In the genomic region with DNA sequence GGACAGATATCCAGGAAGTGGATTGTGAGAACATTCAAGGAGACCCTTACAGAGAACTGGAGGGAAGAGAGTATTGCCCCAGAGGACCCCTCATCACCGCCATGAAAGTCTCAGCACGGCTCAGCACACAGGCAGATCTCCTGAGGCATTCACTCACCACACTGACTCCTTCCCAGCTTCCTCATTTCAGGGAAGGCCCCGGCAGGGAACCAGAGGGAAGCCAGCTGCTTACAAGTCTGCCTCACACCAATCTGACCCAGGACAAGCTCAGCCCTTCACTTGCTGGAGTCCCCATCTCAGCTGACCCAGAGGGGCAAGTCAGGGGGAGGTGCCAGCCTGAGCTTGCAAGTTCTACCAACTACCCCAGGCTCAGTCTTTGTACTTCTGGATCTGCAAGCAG, we compare ENCODE assay signal across 27 mouse cellular contexts. TPM values are rescaled to one million over a fixed set of nuclear protein-coding genes. Genes with fewer than 3 reads are reported as not detected.
DNase-seq lines count a peak whose midpoint lies in the region; ATAC-seq and TF ChIP-seq lines count a peak whose summit lies in the region.
"Had no signal": no experiment of that assay in that cellular context is flagged by ENCODE, and none has a peak within 500 bp of the region (broad histone marks: within the 10 kb centered on the region; RNA-seq: fewer than 3 reads in every experiment).

No protein-coding gene starts in this region.

- H3K4me2 ChIP-seq in lung, embryonic 16.5 days (ENCODE audit: low read depth, low read length), result no peak overlapping the region
- no peak overlapping the region for H3K4me2 ChIP-seq in stomach, embryonic 16.5 days (ENCODE audit: low read depth, low read length)
- no peak overlapping the region for H3K4me2 ChIP-seq in stomach, postnatal 0 days (replicated peaks; ENCODE audit: low read depth)
- H3K4me2 ChIP-seq in hindbrain, postnatal 0 days (ENCODE audit: low read depth, low read length), result no peak overlapping the region
- H3K4me2 ChIP-seq: heart, embryonic 11.5 days; hindbrain, embryonic 15.5 days; limb, embryonic 13.5 days; liver, embryonic 12.5 days; midbrain, embryonic 12.5 days had no signal

- H3K4me3 ChIP-seq in lung, embryonic 16.5 days (ENCODE audit: low read length), result no peak overlapping the region
- H3K4me3 ChIP-seq in stomach, embryonic 16.5 days (replicated peaks; ENCODE audit: low read length), result no peak overlapping the region
- no peak overlapping the region for H3K4me3 ChIP-seq in stomach, postnatal 0 days (ENCODE audit: low read depth, low read length)
- no peak overlapping the region for H3K4me3 ChIP-seq in hindbrain, postnatal 0 days (ENCODE audit: low read length)
- H3K4me3 ChIP-seq: hindbrain, embryonic 15.5 days; layer of hippocampus, adult 2 months; limb, embryonic 13.5 days; liver, embryonic 12.5 days; midbrain, embryonic 12.5 days had no signal

- DNase-seq in lung, adult 18-20 months, result no peak
- no peak for DNase-seq in stomach, postnatal 0 days (ENCODE audit: low spot score)
- DNase-seq in heart, postnatal 4 days, result no peak
- DNase-seq in hindbrain, postnatal 0 days (ENCODE audit: low spot score), result no peak
- DNase-seq: adrenal gland, postnatal 36 days; cerebellum, adult 8-10 months; cerebellum, postnatal 25 days; gastrocnemius, postnatal 25 days; heart, adult 18-20 months; heart, postnatal 36 days; kidney, adult 18-20 months; kidney, postnatal 25 days; liver, postnatal 0 days; thymus, postnatal 14 days had no signal

- WGBS in lung, embryonic 16.5 days, result 41% methylated on average over 3 of the region's 3 CpGs
- WGBS in stomach, embryonic 16.5 days, result 29% methylated on average over 3 of the region's 3 CpGs
- WGBS in stomach, postnatal 0 days, result 40% methylated on average over 3 of the region's 3 CpGs
- 49% methylated on average over 3 of the region's 3 CpGs for WGBS in hindbrain, postnatal 0 days

- H3K27ac ChIP-seq in lung, embryonic 16.5 days (ENCODE audit: low read length), result no peak overlapping the region
- H3K27ac ChIP-seq in stomach, embryonic 16.5 days (ENCODE audit: low read length), result no peak overlapping the region
- no peak overlapping the region for H3K27ac ChIP-seq in stomach, postnatal 0 days (replicated peaks)
- no peak overlapping the region for H3K27ac ChIP-seq in hindbrain, postnatal 0 days
- H3K27ac ChIP-seq: hindbrain, embryonic 15.5 days; layer of hippocampus, adult 2 months; limb, embryonic 13.5 days; liver, embryonic 12.5 days; midbrain, embryonic 12.5 days had no signal

- H3K9ac ChIP-seq in lung, embryonic 16.5 days (ENCODE audit: low read length), result 0 out of 2 replicates have a peak overlapping the region, but pooled peaks have one; percentile 12
- H3K9ac ChIP-seq in stomach, embryonic 16.5 days (ENCODE audit: low read length), result peak overlapping the region; percentile 5; the same call in 1 of the 2 replicates
- no peak overlapping the region for H3K9ac ChIP-seq in stomach, postnatal 0 days (ENCODE audit: low read length)
- H3K9ac ChIP-seq in hindbrain, postnatal 0 days (replicated peaks; ENCODE audit: low read length), result no peak overlapping the region
- H3K9ac ChIP-seq: hindbrain, embryonic 15.5 days; limb, embryonic 13.5 days; liver, embryonic 12.5 days; liver, postnatal 0 days; midbrain, embryonic 12.5 days had no signal

- H3K27me3 ChIP-seq in lung, embryonic 16.5 days (ENCODE audit: control insufficient read depth, insufficient read depth, low read depth, low read length), result no peaks in the 10 kb centered on the region
- H3K27me3 ChIP-seq in stomach, embryonic 16.5 days (ENCODE audit: control insufficient read depth, insufficient read depth, low read length), result no peaks in the 10 kb centered on the region
- no peaks in the 10 kb centered on the region for H3K27me3 ChIP-seq in stomach, postnatal 0 days (ENCODE audit: control insufficient read depth, insufficient read depth, low read length)
- H3K27me3 ChIP-seq in hindbrain, postnatal 0 days (ENCODE audit: insufficient read depth, low read length), result no peaks in the 10 kb centered on the region
- H3K27me3 ChIP-seq: hindbrain, embryonic 15.5 days; limb, embryonic 13.5 days; liver, embryonic 12.5 days; midbrain, embryonic 12.5 days had no signal

- H3K9me3 ChIP-seq in lung, embryonic 16.5 days (ENCODE audit: control insufficient read depth, low read length), result no peaks in the 10 kb centered on the region
- H3K9me3 ChIP-seq in stomach, embryonic 16.5 days (replicated peaks; ENCODE audit: control insufficient read depth, low read length), result no peaks in the 10 kb centered on the region
- H3K9me3 ChIP-seq in stomach, postnatal 0 days (ENCODE audit: control insufficient read depth, low read length), result no peaks in the 10 kb centered on the region
- no peaks in the 10 kb centered on the region for H3K9me3 ChIP-seq in hindbrain, postnatal 0 days (ENCODE audit: low read length)
- H3K9me3 ChIP-seq: hindbrain, embryonic 15.5 days; limb, embryonic 13.5 days; liver, embryonic 12.5 days; midbrain, embryonic 12.5 days had no signal

- no peaks in the 10 kb centered on the region for H3K36me3 ChIP-seq in lung, embryonic 16.5 days (ENCODE audit: control insufficient read depth, insufficient read depth, low read length)
- no peaks in the 10 kb centered on the region for H3K36me3 ChIP-seq in stomach, embryonic 16.5 days (ENCODE audit: control insufficient read depth, insufficient read depth, low read length)
- H3K36me3 ChIP-seq in stomach, postnatal 0 days (ENCODE audit: control insufficient read depth, insufficient read depth, low read length), result no peaks in the 10 kb centered on the region
- H3K36me3 ChIP-seq in hindbrain, postnatal 0 days (ENCODE audit: insufficient read depth, low read length), result no peaks in the 10 kb centered on the region
- H3K36me3 ChIP-seq: hindbrain, embryonic 15.5 days; limb, embryonic 13.5 days; liver, embryonic 12.5 days; midbrain, embryonic 12.5 days had no signal

- no peaks in the 10 kb centered on the region; the same call in 1 of the 2 replicates for H3K4me1 ChIP-seq in lung, embryonic 16.5 days (replicated peaks; ENCODE audit: control insufficient read depth, insufficient read depth, low read length)
- peaks cover 10% of the 10 kb centered on the region for H3K4me1 ChIP-seq in stomach, embryonic 16.5 days (ENCODE audit: control insufficient read depth, insufficient read depth, low read length)
- H3K4me1 ChIP-seq in stomach, postnatal 0 days (replicated peaks; ENCODE audit: control insufficient read depth, insufficient read depth), result no peaks in the 10 kb centered on the region
- H3K4me1 ChIP-seq in hindbrain, postnatal 0 days (ENCODE audit: insufficient read depth, low read length), result no peaks in the 10 kb centered on the region
- H3K4me1 ChIP-seq: hindbrain, embryonic 15.5 days; liver, embryonic 12.5 days; midbrain, embryonic 12.5 days had no signal

- no peak for TF ChIP-seq CTCF in stomach, postnatal 0 days (IDR thresholded peaks at IDR 0.05; ENCODE audit: low read depth)
- TF ChIP-seq CTCF in hindbrain, postnatal 0 days (IDR thresholded peaks at IDR 0.05; ENCODE audit: low read depth), result no peak

- 0 out of 2 replicates have a peak, but pooled peaks have one; percentile 4 for ATAC-seq in lung, embryonic 16.5 days (ENCODE audit: low read depth)
- no peak for ATAC-seq in stomach, embryonic 16.5 days (ENCODE audit: insufficient read depth, low FRiP score)
- no peak for ATAC-seq in stomach, postnatal 0 days (ENCODE audit: low FRiP score, low TSS enrichment)
- ATAC-seq in hematopoietic stem cell, adult 5-6 weeks (replicated peaks in 1 of 2; ENCODE audit: insufficient read depth in 1 of 2, low FRiP score in 2 of 2, low TSS enrichment in 1 of 2, low read depth in 1 of 2, poor library complexity in 2 of 2, severe bottlenecking in 2 of 2), result peak; percentile 61 to 79
- ATAC-seq in hindbrain, postnatal 0 days, result no peak
- ATAC-seq: CD4-positive, CD25-positive, alpha-beta regulatory T cell, adult 4 months; forebrain, embryonic 14.5 days; liver, embryonic 12.5 days; liver, postnatal 0 days had no signal

- TF ChIP-seq EP300 in stomach, postnatal 0 days (optimal IDR thresholded peaks at IDR 0.05), result no peak

RNA-seq across cellular contexts. Expression of a gene that starts 11.4 kb away (rescaled TPM):
- 1.3 and 2.1 TPM in 2 replicates for polyA plus RNA-seq in lung, embryonic 16.5 days (2015; fragmentation: Nextera tagmentation; extraction: Ambion mirVana)
- 0.04 and 0.15 TPM in 2 replicates for polyA plus RNA-seq in stomach, embryonic 16.5 days (2015; fragmentation: Nextera tagmentation; extraction: Ambion mirVana)
- polyA plus RNA-seq in stomach, postnatal 0 days (2015; fragmentation: Nextera tagmentation; extraction: Ambion mirVana), result 0.04 TPM in 2 replicates
- total RNA-seq in hematopoietic stem cell, adult 5-6 weeks (2017), result 0.10 and 1.2 TPM in 2 replicates
- total RNA-seq in heart, postnatal 4 days (2021), result under 1 TPM in 1 of 2 experiments, not detected in 1; 0.07 TPM
- total RNA-seq in hindbrain, postnatal 0 days (2014; rRNA removed), result 4.7 and 4.9 TPM in 2 replicates
- polyA plus RNA-seq in hindbrain, postnatal 0 days (2015; fragmentation: Nextera tagmentation; extraction: Ambion mirVana), result 0.90 and 1.1 TPM in 2 replicates
- total RNA-seq: gastrocnemius, adult 18-20 months; gastrocnemius, postnatal 25 days; heart, postnatal 36 days had no signal
- polyA plus RNA-seq: small intestine, adult 2 months had no signal

RNA-seq across cellular contexts. Expression of a gene that starts 11.4 kb away (rescaled TPM):
- 29.8 and 35.7 TPM in 2 replicates for polyA plus RNA-seq in lung, embryonic 16.5 days (2015; fragmentation: Nextera tagmentation; extraction: Ambion mirVana)
- polyA plus RNA-seq in stomach, embryonic 16.5 days (2015; fragmentation: Nextera tagmentation; extraction: Ambion mirVana), result 31.6 and 39.0 TPM in 2 replicates
- 17.8 and 18.8 TPM in 2 replicates for polyA plus RNA-seq in stomach, postnatal 0 days (2015; fragmentation: Nextera tagmentation; extraction: Ambion mirVana)
- total RNA-seq in hematopoietic stem cell, adult 5-6 weeks (2017), result 4.7 and 4.9 TPM in 2 replicates
- total RNA-seq in heart, postnatal 4 days (2021), result 10 to 100 TPM; 15.2 to 16.0 TPM
- total RNA-seq in hindbrain, postnatal 0 days (2014; rRNA removed), result 28.1 and 48.4 TPM in 2 replicates
- polyA plus RNA-seq in hindbrain, postnatal 0 days (2015; fragmentation: Nextera tagmentation; extraction: Ambion mirVana), result 20.9 and 21.1 TPM in 2 replicates

RNA-seq across cellular contexts. Expression of a gene that starts 35.7 kb away (rescaled TPM):
- polyA plus RNA-seq in lung, embryonic 16.5 days (2015; fragmentation: Nextera tagmentation; extraction: Ambion mirVana), result 9.6 and 9.8 TPM in 2 replicates
- polyA plus RNA-seq in stomach, embryonic 16.5 days (2015; fragmentation: Nextera tagmentation; extraction: Ambion mirVana), result 5.9 and 7.8 TPM in 2 replicates
- polyA plus RNA-seq in stomach, postnatal 0 days (2015; fragmentation: Nextera tagmentation; extraction: Ambion mirVana), result 5.5 and 5.6 TPM in 2 replicates
- 51.6 and 85.3 TPM in 2 replicates for total RNA-seq in hematopoietic stem cell, adult 5-6 weeks (2017)
- 10 to 100 TPM; 17.4 to 17.7 TPM for total RNA-seq in heart, postnatal 4 days (2021)
- 4.5 and 17.4 TPM in 2 replicates for total RNA-seq in hindbrain, postnatal 0 days (2014; rRNA removed)
- 2.7 and 3.1 TPM in 2 replicates for polyA plus RNA-seq in hindbrain, postnatal 0 days (2015; fragmentation: Nextera tagmentation; extraction: Ambion mirVana)

RNA-seq across cellular contexts. Expression of a gene that starts 54.1 kb away (rescaled TPM):
- polyA plus RNA-seq in lung, embryonic 16.5 days (2015; fragmentation: Nextera tagmentation; extraction: Ambion mirVana), result 50.9 and 53.4 TPM in 2 replicates
- polyA plus RNA-seq in stomach, embryonic 16.5 days (2015; fragmentation: Nextera tagmentation; extraction: Ambion mirVana), result 43.8 and 45.5 TPM in 2 replicates
- polyA plus RNA-seq in stomach, postnatal 0 days (2015; fragmentation: Nextera tagmentation; extraction: Ambion mirVana), result 16.2 and 17.2 TPM in 2 replicates
- total RNA-seq in hematopoietic stem cell, adult 5-6 weeks (2017), result 48.0 and 55.6 TPM in 2 replicates
- total RNA-seq in heart, postnatal 4 days (2021), result 10 to 100 TPM; 30.9 to 32.5 TPM
- 50.9 and 62.1 TPM in 2 replicates for total RNA-seq in hindbrain, postnatal 0 days (2014; rRNA removed)
- polyA plus RNA-seq in hindbrain, postnatal 0 days (2015; fragmentation: Nextera tagmentation; extraction: Ambion mirVana), result 47.3 and 47.5 TPM in 2 replicates

Comparison
In these comparisons a context has a peak if more than half of its experiments do, and no peak if none do; other contexts are left out.
1. H3K9ac ChIP-seq: peak in lung, embryonic 16.5 days (single experiment) and stomach, embryonic 16.5 days (single experiment); none in stomach, postnatal 0 days (single experiment) and hindbrain, postnatal 0 days (single experiment).
2. ATAC-seq: peak in lung, embryonic 16.5 days (single experiment) and hematopoietic stem cell, adult 5-6 weeks (2 of 2); none in stomach, embryonic 16.5 days (single experiment), stomach, postnatal 0 days (single experiment) and hindbrain, postnatal 0 days (single experiment).